Mouse (Mus musculus) G1E (cell line): ENCODE results near the gene Fam184b. TPM values are rescaled to one million over a fixed set of nuclear protein-coding genes. Genes with fewer than 3 reads are reported as not detected.
A peak's percentile ranks its signal among the peaks of the same experiment; 100 is the strongest.

Experiments
- ATAC-seq: 2 replicates; pipeline ENCODE4 v1.8.0; 2016; ENCODE audit warnings: mild to moderate bottlenecking; ENCODE audit not compliant: insufficient number of reproducible peaks, poor library complexity, low FRiP score, severe bottlenecking; ENCODE audit errors: extremely low read depth
- DNase-seq: peaks from one replicate; pipeline ENCODE4 v3.0.0; 2012; ENCODE audit warnings: low spot score
- H3K27me3 ChIP-seq: 2 replicates; pipeline ENCODE4 v1.6.1; 2012; ENCODE audit warnings: mild to moderate bottlenecking, low read length, inconsistent platforms; ENCODE audit not compliant: insufficient read depth
- H3K36me3 ChIP-seq: replicated peaks from 2 replicates; pipeline ENCODE3; 2012; ENCODE audit warnings: mild to moderate bottlenecking, inconsistent platforms
- H3K4me1 ChIP-seq: 2 replicates; pipeline ENCODE4 v1.6.1; 2012; ENCODE audit warnings: low read depth, low read length, inconsistent platforms, mixed read lengths; ENCODE audit not compliant: insufficient read depth
- H3K4me3 ChIP-seq: 2 replicates; pipeline ENCODE4 v1.5.1; 2012; ENCODE audit warnings: low read depth, mild to moderate bottlenecking, inconsistent platforms, low read length, moderate library complexity, mixed read lengths
- H3K9me3 ChIP-seq: replicated peaks from 2 replicates; pipeline ENCODE4 v1.6.1; 2012; ENCODE audit warnings: inconsistent platforms
- CTCF ChIP-seq: IDR thresholded peaks from 2 replicates; pipeline ENCODE4 v1.5.1; 2012; ENCODE audit warnings: low read depth, low read length, inconsistent platforms, mixed read lengths
- GATA1 ChIP-seq: IDR thresholded peaks from 2 replicates; pipeline ENCODE4 v1.6.1; 2012; ENCODE audit warnings: borderline replicate concordance, low read length, inconsistent platforms, mixed read lengths
- GATA2 ChIP-seq: IDR thresholded peaks from 2 replicates; pipeline ENCODE4 v1.6.1; 2012; ENCODE audit warnings: low read depth, low read length, inconsistent platforms, borderline replicate concordance
- POLR2AphosphoS5 ChIP-seq: IDR thresholded peaks from 2 replicates; pipeline ENCODE4 v1.6.1; 2012; ENCODE audit warnings: low read depth, low read length, inconsistent platforms; ENCODE audit not compliant: insufficient replicate concordance
- TAL1 ChIP-seq: conservative IDR thresholded peaks from 2 replicates; pipeline ENCODE4 v1.6.1; 2012; ENCODE audit warnings: low read depth, low read length, inconsistent platforms, mixed read lengths
- polyA plus RNA-seq: library from polyadenylated mRNA; stranded (reverse); fragments of >175 nt; gene quantifications from 2 replicates; pipeline ENCODE4 v1.2.3, GENCODE M21; 2012
- total RNA-seq, 2 experiments: library from RNA; stranded (forward) in 1 of 2; stranded (reverse) in 1 of 2; fragments of 200-1000 nt in 1 of 2; fragments of >200 nt in 1 of 2; fragmentation: Nextera tagmentation in 1 of 2; gene quantifications; 2 replicates each; pipeline ENCODE4 v1.2.3; 2014 to 2017

Fam184b gene
- total and polyA plus RNA-seq, 3 experiments = 0.05 TPM; not detected in 2

DNA sequence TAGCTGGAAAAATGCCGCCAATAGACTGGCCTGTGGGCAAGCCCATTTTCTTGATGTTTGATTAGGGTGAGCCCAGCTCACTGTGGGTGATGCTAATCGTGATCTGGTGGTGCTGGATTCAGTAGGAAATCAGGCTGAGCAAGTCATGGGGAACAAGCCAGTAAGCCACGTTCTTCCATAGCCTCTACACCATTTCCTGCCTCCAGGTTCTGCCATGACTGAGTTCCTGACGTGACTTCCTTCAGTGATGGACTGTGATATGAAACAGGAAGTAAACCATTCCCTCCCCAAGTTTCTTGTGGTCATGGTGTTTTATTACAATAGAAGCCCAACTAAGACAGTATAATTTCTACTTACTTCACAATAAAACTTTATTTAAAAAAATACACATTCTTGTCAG, 38.2 kb upstream of the Fam184b start:
- H3K4me3 ChIP-seq = no peak overlapping the region
- no peaks in the 10 kb centered on the region for H3K27me3 ChIP-seq
- ATAC-seq = no peak
- peaks cover 5% of the 10 kb centered on the region; the same call in 1 of the 2 replicates for H3K4me1 ChIP-seq
- no peak for TF ChIP-seq TAL1
- H3K36me3 ChIP-seq = peaks cover 65% of the 10 kb centered on the region
- no peak for DNase-seq
- H3K9me3 ChIP-seq = no peaks in the 10 kb centered on the region

GRCm38 (mm10) chr5:45675032-45675431, 35.6 kb upstream of the Fam184b start:
- H3K27me3 ChIP-seq = no peaks in the 10 kb centered on the region
- no peaks in the 10 kb centered on the region for H3K9me3 ChIP-seq
- H3K4me1 ChIP-seq = peaks cover 8% of the 10 kb centered on the region
- H3K36me3 ChIP-seq = peaks cover 57% of the 10 kb centered on the region
- DNase-seq = no peak
- TF ChIP-seq GATA1 = no peak
- no peak for TF ChIP-seq TAL1
- no peak for TF ChIP-seq GATA2
- no peak for TF ChIP-seq CTCF
- TF ChIP-seq POLR2AphosphoS5 = no peak
- H3K4me3 ChIP-seq = no peak overlapping the region
- no peak for ATAC-seq

DNA sequence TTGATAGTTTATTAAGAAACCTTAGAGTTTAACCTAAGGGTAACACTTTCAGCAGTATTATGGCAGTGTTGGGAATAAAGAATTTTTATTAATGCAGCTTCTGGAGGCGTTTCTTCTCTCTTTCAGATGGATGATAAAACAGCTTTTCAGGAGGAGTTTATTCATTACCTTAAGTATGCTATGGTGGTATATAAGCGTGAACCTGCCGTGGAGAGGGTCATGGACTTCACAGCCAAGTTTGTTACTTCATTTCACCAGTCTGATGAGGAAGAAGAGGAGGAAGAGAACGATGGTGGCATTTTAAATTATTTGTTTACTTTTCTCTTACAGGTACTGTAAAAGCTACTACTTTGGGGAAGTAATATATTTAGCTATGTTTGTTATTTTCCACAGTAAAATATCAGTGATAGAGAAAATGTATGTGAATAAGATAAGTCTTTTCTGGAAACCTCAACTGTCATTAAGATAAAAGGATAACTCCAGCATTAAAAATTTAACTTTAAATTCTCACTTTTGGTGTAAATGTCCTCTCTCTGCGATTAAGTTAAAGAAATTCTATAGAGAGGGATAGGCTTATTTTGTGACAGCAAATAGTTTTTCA, 31.6 kb upstream of the Fam184b start:
- no peak for TF ChIP-seq POLR2AphosphoS5
- TF ChIP-seq TAL1 = no peak
- no peak for TF ChIP-seq GATA2
- TF ChIP-seq GATA1 = no peak
- TF ChIP-seq CTCF = no peak
- no peaks in the 10 kb centered on the region for H3K27me3 ChIP-seq
- ATAC-seq (no peak), DNase-seq (no peak)
- H3K9me3 ChIP-seq = no peaks in the 10 kb centered on the region
- peaks cover 9% of the 10 kb centered on the region for H3K4me1 ChIP-seq
- peaks cover 26% of the 10 kb centered on the region for H3K36me3 ChIP-seq
- peak overlapping the region; percentile 88 for H3K4me3 ChIP-seq

GRCm38 (mm10) chr5:45670280-45670670, 30.9 kb upstream of the Fam184b start:
- H3K4me3 ChIP-seq = peak overlapping the region; percentile 88
- no peaks in the 10 kb centered on the region for H3K27me3 ChIP-seq
- TF ChIP-seq POLR2AphosphoS5 (no peak), GATA2 (no peak), TAL1 (no peak)
- peaks cover 9% of the 10 kb centered on the region for H3K4me1 ChIP-seq
- H3K9me3 ChIP-seq = no peaks in the 10 kb centered on the region
- peaks cover 19% of the 10 kb centered on the region for H3K36me3 ChIP-seq
- ATAC-seq = no peak
- no peak for DNase-seq

GRCm38 (mm10) chr5:45669598-45670279, 30.3 kb upstream of the Fam184b start, which contains the start of gene Ncapg:
Gene Ncapg, plus strand, starts transcription at chr5:45669919.
- ATAC-seq (peak; percentile 100), DNase-seq (peak; percentile 88)
- TF ChIP-seq POLR2AphosphoS5 (no peak), CTCF (no peak), GATA1 (no peak), GATA2 (no peak), TAL1 (no peak)
- peak within 1 kb of the TSS; percentile 88 for H3K4me3 ChIP-seq
- H3K4me1 ChIP-seq = peaks cover 9% of the 10 kb centered on the region
- no peaks in the 10 kb centered on the region for H3K9me3 ChIP-seq
- peaks cover 14% of the 10 kb centered on the region for H3K36me3 ChIP-seq
- H3K27me3 ChIP-seq = no peaks in the 10 kb centered on the region

GRCm38 (mm10) chr5:45669234-45669597, 29.8 kb upstream of the Fam184b start:
- H3K9me3 ChIP-seq = no peaks in the 10 kb centered on the region
- H3K36me3 ChIP-seq = peaks cover 12% of the 10 kb centered on the region
- TF ChIP-seq TAL1 (no peak), GATA2 (no peak), GATA1 (no peak), POLR2AphosphoS5 (no peak), CTCF (no peak)
- H3K27me3 ChIP-seq = no peaks in the 10 kb centered on the region
- H3K4me3 ChIP-seq = peak overlapping the region; percentile 88
- H3K4me1 ChIP-seq = peaks cover 9% of the 10 kb centered on the region
- ATAC-seq = peak; percentile 11; the same call in 1 of the 2 replicates
- no peak for DNase-seq

DNA sequence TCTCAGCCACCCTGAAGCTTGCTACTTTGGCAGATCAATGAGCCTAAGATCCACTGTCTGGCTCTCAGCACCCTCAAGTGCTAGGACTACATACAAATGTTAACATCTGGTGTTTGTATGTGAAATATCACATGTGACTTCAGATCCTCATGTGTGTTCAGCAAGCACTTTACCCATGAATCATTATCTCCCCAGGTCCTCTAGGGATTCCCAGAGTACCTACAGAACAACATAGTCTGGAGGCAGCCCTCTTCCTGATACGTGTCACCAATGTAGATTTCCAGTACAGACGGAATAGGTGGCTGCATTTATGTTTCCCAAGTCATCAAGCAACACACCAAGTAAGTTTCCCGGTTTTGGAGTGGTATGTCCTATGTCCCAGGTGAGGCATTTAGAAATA, 29.4 kb upstream of the Fam184b start:
- TF ChIP-seq TAL1 (no peak), GATA1 (no peak), CTCF (no peak), POLR2AphosphoS5 (no peak), GATA2 (no peak)
- DNase-seq = no peak
- ATAC-seq = no peak

More for the DNA sequence above, 29.4 kb upstream of the Fam184b start:
- Histone ChIP-seq H3K4me3 (peak overlapping the region; percentile 88), H3K4me1 (peaks cover 9% of the 10 kb centered on the region), H3K27me3 (no peaks in the 10 kb centered on the region), H3K36me3 (peaks cover 12% of the 10 kb centered on the region), H3K9me3 (no peaks in the 10 kb centered on the region)
